Mouse (Mus musculus): ENCODE results near the gene Shank2. TPM values are rescaled to one million over a fixed set of nuclear protein-coding genes. Genes with fewer than 3 reads are reported as not detected.
A peak's percentile ranks its signal among the peaks of the same experiment; 100 is the strongest.

Shank2 gene
- polyA plus RNA-seq, 1 experiment from 2014 or later: 1.7 TPM

- DNase-seq (ENCODE audit: low spot score) (no peak), ATAC-seq (replicated peaks; ENCODE audit: low FRiP score, low TSS enrichment, low read depth) (no peak)
- no peaks in the 10 kb centered on the region for H3K36me3 ChIP-seq (ENCODE audit: control insufficient read depth, insufficient read depth, low read length)
- H3K4me1 ChIP-seq (replicated peaks; ENCODE audit: control insufficient read depth, insufficient read depth, low read length): no peaks in the 10 kb centered on the region
- H3K9me3 ChIP-seq (ENCODE audit: control insufficient read depth, low read length): no peaks in the 10 kb centered on the region
- H3K9ac ChIP-seq (ENCODE audit: low read length): no peak overlapping the region
- H3K4me2 ChIP-seq (ENCODE audit: low read length): no peak overlapping the region
- no peak overlapping the region for H3K27ac ChIP-seq (ENCODE audit: low read depth)
- no peak overlapping the region for H3K4me3 ChIP-seq (ENCODE audit: low read depth, low read length)
- H3K27me3 ChIP-seq (replicated peaks; ENCODE audit: control insufficient read depth, insufficient read depth, low read length): no peaks in the 10 kb centered on the region
- 88% methylated on average over 3 of the region's 3 CpGs for WGBS
Observed at GRCm38 (mm10) chr7:144293611-144294010, 291.9 kb downstream of the Shank2 start.

- no peaks in the 10 kb centered on the region for H3K27me3 ChIP-seq (replicated peaks; ENCODE audit: control insufficient read depth, insufficient read depth, low read length)
- H3K9ac ChIP-seq (ENCODE audit: low read length): no peak overlapping the region
- no peaks in the 10 kb centered on the region for H3K36me3 ChIP-seq (ENCODE audit: control insufficient read depth, insufficient read depth, low read length)
- DNase-seq (ENCODE audit: low spot score) (peak; percentile 86), ATAC-seq (replicated peaks; ENCODE audit: low FRiP score, low TSS enrichment, low read depth) (no peak)
- no peak overlapping the region for H3K4me2 ChIP-seq (ENCODE audit: low read length)
- H3K27ac ChIP-seq (ENCODE audit: low read depth): no peak overlapping the region
- H3K4me1 ChIP-seq (replicated peaks; ENCODE audit: control insufficient read depth, insufficient read depth, low read length): no peaks in the 10 kb centered on the region
- no peak overlapping the region for H3K4me3 ChIP-seq (ENCODE audit: low read depth, low read length)
- 42% methylated on average over 13 of the region's 13 CpGs for WGBS
- H3K9me3 ChIP-seq (ENCODE audit: control insufficient read depth, low read length): no peaks in the 10 kb centered on the region
Observed at GRCm38 (mm10) chr7:144294239-144295200, 292.8 kb downstream of the Shank2 start.

- no peaks in the 10 kb centered on the region for H3K4me1 ChIP-seq (replicated peaks; ENCODE audit: control insufficient read depth, insufficient read depth, low read length)
- H3K36me3 ChIP-seq (ENCODE audit: control insufficient read depth, insufficient read depth, low read length): no peaks in the 10 kb centered on the region
- no peak for ATAC-seq (replicated peaks; ENCODE audit: low FRiP score, low TSS enrichment, low read depth)
- no peak overlapping the region for H3K9ac ChIP-seq (ENCODE audit: low read length)
- H3K27ac ChIP-seq (ENCODE audit: low read depth): no peak overlapping the region
- H3K9me3 ChIP-seq (ENCODE audit: control insufficient read depth, low read length): no peaks in the 10 kb centered on the region
- no peak overlapping the region for H3K4me2 ChIP-seq (ENCODE audit: low read length)
- no peaks in the 10 kb centered on the region for H3K27me3 ChIP-seq (replicated peaks; ENCODE audit: control insufficient read depth, insufficient read depth, low read length)
- no peak overlapping the region for H3K4me3 ChIP-seq (ENCODE audit: low read depth, low read length)
- no peak for DNase-seq (ENCODE audit: low spot score)
- 72% methylated on average over 2 of the region's 2 CpGs for WGBS
Observed at GRCm38 (mm10) chr7:144299351-144299750, 297.6 kb downstream of the Shank2 start.

- Histone ChIP-seq H3K27ac (ENCODE audit: low read depth) (no peak overlapping the region), H3K4me1 (replicated peaks; ENCODE audit: control insufficient read depth, insufficient read depth, low read length) (no peaks in the 10 kb centered on the region), H3K36me3 (ENCODE audit: control insufficient read depth, insufficient read depth, low read length) (no peaks in the 10 kb centered on the region), H3K4me3 (ENCODE audit: low read depth, low read length) (no peak overlapping the region), H3K4me2 (ENCODE audit: low read length) (no peak overlapping the region), H3K9me3 (ENCODE audit: control insufficient read depth, low read length) (no peaks in the 10 kb centered on the region), H3K27me3 (replicated peaks; ENCODE audit: control insufficient read depth, insufficient read depth, low read length) (no peaks in the 10 kb centered on the region), H3K9ac (ENCODE audit: low read length) (no peak overlapping the region)
- ATAC-seq (replicated peaks; ENCODE audit: low FRiP score, low TSS enrichment, low read depth) (no peak), DNase-seq (ENCODE audit: low spot score) (no peak)
- 82% methylated on average over 4 of the region's 4 CpGs for WGBS
Observed at GRCm38 (mm10) chr7:144301646-144302045, 299.9 kb downstream of the Shank2 start.

- H3K9ac ChIP-seq (ENCODE audit: low read length): no peak overlapping the region
- no peaks in the 10 kb centered on the region for H3K36me3 ChIP-seq (ENCODE audit: control insufficient read depth, insufficient read depth, low read length)
- no peak overlapping the region for H3K27ac ChIP-seq (ENCODE audit: low read depth)
- no peaks in the 10 kb centered on the region for H3K27me3 ChIP-seq (replicated peaks; ENCODE audit: control insufficient read depth, insufficient read depth, low read length)
- ATAC-seq (replicated peaks; ENCODE audit: low FRiP score, low TSS enrichment, low read depth) (no peak), DNase-seq (ENCODE audit: low spot score) (no peak)
- H3K4me3 ChIP-seq (ENCODE audit: low read depth, low read length): no peak overlapping the region
- no peak overlapping the region for H3K4me2 ChIP-seq (ENCODE audit: low read length)
- H3K4me1 ChIP-seq (replicated peaks; ENCODE audit: control insufficient read depth, insufficient read depth, low read length): no peaks in the 10 kb centered on the region
- H3K9me3 ChIP-seq (ENCODE audit: control insufficient read depth, low read length): no peaks in the 10 kb centered on the region
- WGBS: 71% methylated on average over 5 of the region's 5 CpGs
Observed at GRCm38 (mm10) chr7:144302498-144302897, 300.8 kb downstream of the Shank2 start.

- Histone ChIP-seq H3K4me3 (ENCODE audit: low read depth, low read length) (no peak overlapping the region), H3K27ac (ENCODE audit: low read depth) (no peak overlapping the region), H3K27me3 (replicated peaks; ENCODE audit: control insufficient read depth, insufficient read depth, low read length) (no peaks in the 10 kb centered on the region), H3K9me3 (ENCODE audit: control insufficient read depth, low read length) (no peaks in the 10 kb centered on the region), H3K4me2 (ENCODE audit: low read length) (no peak overlapping the region), H3K4me1 (replicated peaks; ENCODE audit: control insufficient read depth, insufficient read depth, low read length) (no peaks in the 10 kb centered on the region), H3K36me3 (ENCODE audit: control insufficient read depth, insufficient read depth, low read length) (no peaks in the 10 kb centered on the region), H3K9ac (ENCODE audit: low read length) (no peak overlapping the region)
- DNase-seq (ENCODE audit: low spot score) (no peak), ATAC-seq (replicated peaks; ENCODE audit: low FRiP score, low TSS enrichment, low read depth) (no peak)
- WGBS: 88% methylated on average over 10 of the region's 10 CpGs
Observed at GRCm38 (mm10) chr7:144307853-144308409, 306.2 kb downstream of the Shank2 start.

- Histone ChIP-seq H3K4me1 (replicated peaks; ENCODE audit: control insufficient read depth, insufficient read depth, low read length) (no peaks in the 10 kb centered on the region), H3K36me3 (ENCODE audit: control insufficient read depth, insufficient read depth, low read length) (no peaks in the 10 kb centered on the region), H3K27ac (ENCODE audit: low read depth) (no peak overlapping the region), H3K4me3 (ENCODE audit: low read depth, low read length) (no peak overlapping the region), H3K27me3 (replicated peaks; ENCODE audit: control insufficient read depth, insufficient read depth, low read length) (no peaks in the 10 kb centered on the region), H3K9ac (ENCODE audit: low read length) (no peak overlapping the region), H3K4me2 (ENCODE audit: low read length) (no peak overlapping the region), H3K9me3 (ENCODE audit: control insufficient read depth, low read length) (no peaks in the 10 kb centered on the region)
- ATAC-seq (replicated peaks; ENCODE audit: low FRiP score, low TSS enrichment, low read depth) (no peak), DNase-seq (ENCODE audit: low spot score) (no peak)
- WGBS: 89% methylated on average over 11 of the region's 11 CpGs
Observed at GRCm38 (mm10) chr7:144314438-144315105, 312.8 kb downstream of the Shank2 start.

GRCm38 (mm10) chr7:144316224-144316623 lies 314.5 kb downstream of the Shank2 start:
- H3K4me3 ChIP-seq (ENCODE audit: low read depth, low read length): no peak overlapping the region
- ATAC-seq (replicated peaks; ENCODE audit: low FRiP score, low TSS enrichment, low read depth): no peak
- no peaks in the 10 kb centered on the region for H3K36me3 ChIP-seq (ENCODE audit: control insufficient read depth, insufficient read depth, low read length)
- no peaks in the 10 kb centered on the region for H3K27me3 ChIP-seq (replicated peaks; ENCODE audit: control insufficient read depth, insufficient read depth, low read length)
- DNase-seq (ENCODE audit: low spot score): no peak
- no peaks in the 10 kb centered on the region for H3K9me3 ChIP-seq (ENCODE audit: control insufficient read depth, low read length)
- H3K27ac ChIP-seq (ENCODE audit: low read depth): no peak overlapping the region
- no peaks in the 10 kb centered on the region for H3K4me1 ChIP-seq (replicated peaks; ENCODE audit: control insufficient read depth, insufficient read depth, low read length)
- 89% methylated on average over 6 of the region's 6 CpGs for WGBS
- H3K4me2 ChIP-seq (ENCODE audit: low read length): no peak overlapping the region
- no peak overlapping the region for H3K9ac ChIP-seq (ENCODE audit: low read length)

Data from intestine, embryonic 14.5 days (tissue).